Mouse (Mus musculus) c-Kit-positive CD71-negative TER-119-negative erythroid progenitor cells, embryonic 14.5 days (primary cell): ENCODE results near the gene Coro2b.

Experiments
- DNase-seq: peaks from one replicate; pipeline ENCODE4 v3.0.0-alpha.2; 2013; ENCODE audit warnings: low read depth

The Coro2b gene

GRCm38 (mm10) chr9:62437446-62437845 lies 99.4 kb downstream of the Coro2b start:
- DNase-seq, result no peak

- DNase-seq, result no peak
Observed at GRCm38 (mm10) chr9:62435613-62436318, 101.1 kb downstream of the Coro2b start.

DNA sequence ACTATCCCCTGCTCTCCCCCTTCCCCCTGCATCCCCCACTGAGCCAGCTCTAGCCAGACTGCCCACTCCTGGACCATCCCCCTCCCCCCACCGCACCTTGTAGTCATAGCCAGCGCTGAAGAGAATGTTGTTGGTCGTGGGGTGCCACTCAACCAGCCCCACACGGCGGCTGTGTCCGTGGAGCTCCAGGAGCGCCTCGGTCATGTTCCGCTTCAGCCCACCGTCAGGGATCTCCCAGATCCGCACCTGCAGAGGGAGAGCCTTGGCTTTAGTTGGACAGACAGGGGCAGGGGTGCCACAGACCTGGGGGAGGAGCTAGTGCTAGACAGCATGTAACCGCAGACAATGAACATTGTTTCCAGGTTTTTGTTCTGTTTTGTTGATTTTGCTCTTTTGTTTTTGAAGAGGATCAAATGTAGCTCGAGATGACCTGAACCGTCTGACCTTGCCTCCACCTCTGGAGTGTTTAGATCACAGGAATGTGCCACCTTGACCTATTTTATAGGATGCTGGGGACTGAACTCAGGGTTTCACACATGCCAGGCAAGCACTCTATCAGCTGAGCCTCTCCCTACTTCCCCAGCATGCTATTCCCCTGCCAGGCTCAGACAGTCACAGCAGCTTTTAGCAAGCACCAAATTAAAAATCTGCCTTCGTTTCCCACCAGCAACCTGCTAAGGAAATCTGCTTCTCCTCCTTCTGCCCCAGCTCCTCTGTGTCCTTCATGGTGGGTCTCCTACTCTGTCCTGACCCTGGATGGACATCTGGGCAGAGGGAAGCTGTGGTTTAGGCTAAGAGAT lies 104.4 kb downstream of the Coro2b start:
- no peak for DNase-seq

- DNase-seq, result no peak
Observed at GRCm38 (mm10) chr9:62430741-62431140, 106.1 kb downstream of the Coro2b start.

GRCm38 (mm10) chr9:62427010-62427409 lies 109.8 kb downstream of the Coro2b start:
- no peak for DNase-seq

GRCm38 (mm10) chr9:62426531-62426930 lies 110.3 kb downstream of the Coro2b start:
- DNase-seq, result no peak

- DNase-seq, result no peak
Observed at GRCm38 (mm10) chr9:62426021-62426420, 110.8 kb downstream of the Coro2b start.

GRCm38 (mm10) chr9:62425265-62425664 lies 111.6 kb downstream of the Coro2b start:
- no peak for DNase-seq

GRCm38 (mm10) chr9:62423871-62424270 lies 113.0 kb downstream of the Coro2b start:
- no peak for DNase-seq

- no peak for DNase-seq
Observed at GRCm38 (mm10) chr9:62422926-62423325, 113.9 kb downstream of the Coro2b start.

- DNase-seq, result no peak
Observed at GRCm38 (mm10) chr9:62421911-62422310, 114.9 kb downstream of the Coro2b start.

- peak; percentile 29 for DNase-seq
Observed at GRCm38 (mm10) chr9:62421027-62421426, 115.8 kb downstream of the Coro2b start.

GRCm38 (mm10) chr9:62420261-62420917 lies 116.5 kb downstream of the Coro2b start:
- DNase-seq, result no peak

- DNase-seq, result no peak
Observed at GRCm38 (mm10) chr9:62418742-62419141, 118.1 kb downstream of the Coro2b start.

GRCm38 (mm10) chr9:62407357-62408146 lies 129.3 kb downstream of the Coro2b start:
- DNase-seq, result no peak

DNA sequence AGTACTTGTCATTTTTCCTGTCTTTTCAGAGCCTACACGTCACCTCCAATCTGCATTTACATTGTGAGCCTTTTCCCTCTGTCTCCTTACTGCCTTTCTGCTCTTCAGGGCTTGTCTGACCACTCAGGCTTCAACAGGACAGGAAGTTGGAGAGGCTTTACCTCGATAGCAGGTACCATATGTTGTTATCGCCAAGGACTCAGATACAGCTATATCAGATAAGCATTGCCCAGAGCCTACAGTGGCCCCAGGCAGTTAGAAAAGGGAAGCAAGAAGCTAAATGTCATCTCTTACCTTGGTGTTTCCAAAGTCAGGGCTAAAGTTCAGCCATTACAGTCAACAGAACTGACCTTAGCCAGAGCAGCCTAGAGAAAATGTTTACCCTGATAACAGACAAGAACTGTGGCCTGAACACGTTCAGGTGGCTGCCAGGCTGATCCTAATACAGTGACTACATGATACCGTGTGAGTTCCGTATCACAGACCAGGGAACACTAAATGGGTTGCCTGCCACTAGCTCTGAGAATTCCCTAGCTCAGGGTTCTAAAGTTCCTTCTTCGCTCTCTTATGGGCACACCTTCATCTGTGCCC lies 130.3 kb downstream of the Coro2b start:
- DNase-seq, result no peak

- DNase-seq, result no peak
Observed at GRCm38 (mm10) chr9:62401589-62401988, 135.3 kb downstream of the Coro2b start.

- no peak for DNase-seq
Observed at GRCm38 (mm10) chr9:62400531-62401170, 136.2 kb downstream of the Coro2b start.

DNA sequence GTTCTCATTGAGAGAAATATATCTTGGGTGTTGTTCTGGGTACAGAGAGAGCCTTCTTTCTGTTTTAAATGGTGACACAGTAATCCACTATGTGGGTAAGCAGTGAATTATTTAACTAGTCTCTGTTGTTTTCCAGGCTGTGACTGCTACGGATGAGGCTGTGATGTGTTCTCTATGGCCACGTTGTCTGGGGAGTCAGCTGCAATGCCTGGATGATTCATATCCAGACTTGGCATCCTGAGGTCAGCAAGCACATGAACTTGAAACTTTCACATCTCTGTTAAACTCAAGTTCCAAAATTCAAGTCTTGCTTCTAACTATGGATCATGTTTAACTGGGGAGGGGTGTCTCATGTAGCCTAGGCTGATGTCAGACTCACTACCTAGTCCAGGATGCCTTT lies 142.7 kb downstream of the Coro2b start:
- no peak for DNase-seq

GRCm38 (mm10) chr9:62393531-62393930 lies 143.3 kb downstream of the Coro2b start:
- DNase-seq, result no peak

GRCm38 (mm10) chr9:62389735-62390134 lies 147.1 kb downstream of the Coro2b start:
- DNase-seq, result no peak
